Mouse (Mus musculus) liver, postnatal 0 days (tissue): ENCODE measurements at regions not wholly inside any gene's neighbourhood (a gene's known extent, or its start where the extent isn't known, plus 50 kb on each side); places are given as distances from the start of the nearest gene placed in this dataset.

Source experiments
- CTCF ChIP-seq: sonication (generic); IDR thresholded peaks from 2 replicates; pipeline ENCODE4 v1.5.1; 2016; ENCODE audit warnings: antibody characterized with exemption, low read depth
- EP300 ChIP-seq: IDR thresholded peaks from 2 replicates; pipeline ENCODE4 v1.6.1; 2016; ENCODE audit warnings: antibody characterized with exemption, low read depth, mild to moderate bottlenecking

- TF ChIP-seq CTCF, result no peak
- TF ChIP-seq EP300, result no peak
These were observed 349.2 kb upstream of the Paip1 start for GRCm38 (mm10) chr13:119079243-119079642.
